Mouse (Mus musculus): ENCODE data around the gene Col28a1. TPM values are rescaled to one million over a fixed set of nuclear protein-coding genes. Genes with fewer than 3 reads are reported as not detected.

The Col28a1 gene
- polyA plus RNA-seq, 1 experiment = 0.52 TPM

DNA sequence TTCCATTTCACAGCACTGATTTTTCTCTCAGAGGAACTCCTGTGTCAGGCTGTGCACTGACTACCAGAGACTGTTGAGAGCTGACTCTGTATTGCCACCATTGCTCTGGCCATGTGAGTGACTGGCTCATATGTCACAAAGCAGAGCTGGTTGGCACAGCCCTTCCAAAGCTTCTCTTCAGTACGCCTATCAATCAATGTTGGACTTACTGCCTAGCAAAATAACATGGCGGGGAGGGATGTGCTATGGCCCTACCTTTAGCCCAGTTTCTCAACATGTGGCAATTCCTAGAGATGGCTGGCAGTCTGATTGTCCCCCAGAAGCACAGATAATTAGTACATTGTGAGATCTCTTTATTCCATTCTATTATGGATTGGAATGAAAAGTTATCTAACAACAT lies 109.2 kb downstream of the Col28a1 start:
- TF ChIP-seq CTCF (IDR thresholded peaks at IDR 0.05; ENCODE audit: borderline replicate concordance, insufficient read depth, low read depth, low read length) (no peak), POLR2A (IDR thresholded peaks at IDR 0.05; ENCODE audit: borderline replicate concordance, insufficient read depth, low read length) (no peak)
- no peak for DNase-seq
- 92% methylated on average over 2 of the region's 2 CpGs for WGBS
- H3K4me1 ChIP-seq (ENCODE audit: control insufficient read depth, insufficient read depth, low read length) = peaks cover 2% of the 10 kb centered on the region; the same call in 1 of the 2 replicates
- no peak overlapping the region for H3K27ac ChIP-seq (ENCODE audit: insufficient read depth, low read length)
- no peak overlapping the region for H3K4me3 ChIP-seq (replicated peaks; ENCODE audit: insufficient read depth, low read depth, low read length)
- no peaks in the 10 kb centered on the region for H3K27me3 ChIP-seq (ENCODE audit: control insufficient read depth, insufficient read depth, low read length)

DNA sequence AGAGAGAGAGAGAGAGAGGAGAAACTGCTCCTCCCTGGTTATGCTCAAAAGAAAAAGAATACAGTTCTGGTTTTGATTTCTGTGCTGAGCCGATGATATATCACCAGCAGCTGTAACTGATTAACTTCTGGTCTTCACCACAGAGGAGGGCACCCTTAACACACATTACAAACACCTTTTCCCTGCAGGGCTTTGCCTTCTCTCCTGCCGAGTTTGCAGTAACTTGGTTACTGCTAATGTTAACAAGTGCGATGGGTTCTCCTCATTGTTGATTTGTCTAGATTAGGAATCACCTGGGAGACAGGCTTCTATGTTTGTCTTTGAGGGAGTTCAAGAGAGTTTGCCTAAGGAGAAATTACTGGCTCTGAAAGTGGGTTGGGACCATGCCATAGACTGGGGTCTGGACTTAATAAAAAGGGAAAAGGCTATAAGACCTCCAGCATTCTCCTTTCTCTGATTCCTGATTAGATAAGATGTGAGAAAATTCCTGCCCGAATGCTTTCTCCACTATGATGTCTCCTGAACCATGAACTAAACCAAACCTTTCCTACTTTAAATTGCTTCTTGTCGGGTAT lies 114.8 kb downstream of the Col28a1 start:
- WGBS = 83% methylated on average over 5 of the region's 5 CpGs
- Histone ChIP-seq H3K27ac (ENCODE audit: insufficient read depth, low read length) (no peak overlapping the region), H3K4me3 (replicated peaks; ENCODE audit: insufficient read depth, low read depth, low read length) (no peak overlapping the region), H3K4me1 (ENCODE audit: control insufficient read depth, insufficient read depth, low read length) (no peaks in the 10 kb centered on the region), H3K27me3 (ENCODE audit: control insufficient read depth, insufficient read depth, low read length) (no peaks in the 10 kb centered on the region)
- no peak for DNase-seq
- TF ChIP-seq POLR2A (IDR thresholded peaks at IDR 0.05; ENCODE audit: borderline replicate concordance, insufficient read depth, low read length) = no peak
- TF ChIP-seq CTCF (IDR thresholded peaks at IDR 0.05; ENCODE audit: borderline replicate concordance, insufficient read depth, low read depth, low read length) = no peak

DNA sequence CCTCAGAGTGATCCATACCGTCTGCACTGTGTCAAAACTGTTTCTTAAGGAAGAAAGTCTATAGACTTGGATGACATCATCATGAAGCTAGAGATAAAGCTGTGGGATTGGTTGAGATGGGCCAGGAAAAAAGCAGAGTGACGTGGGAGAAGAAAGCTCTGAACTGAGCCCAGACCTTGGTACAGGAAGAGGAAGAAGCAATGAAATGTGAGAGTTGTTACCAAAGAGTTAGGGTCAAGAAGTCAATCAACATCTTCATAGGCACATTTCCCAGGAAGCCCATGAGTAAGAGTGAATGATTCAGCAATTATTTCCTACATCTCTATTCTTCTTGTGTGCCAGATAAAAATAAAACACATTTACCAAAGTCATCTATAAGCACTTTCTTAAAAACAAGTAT lies 117.5 kb downstream of the Col28a1 start:
- Histone ChIP-seq H3K27ac (ENCODE audit: insufficient read depth, low read length) (no peak overlapping the region), H3K4me1 (ENCODE audit: control insufficient read depth, insufficient read depth, low read length) (no peaks in the 10 kb centered on the region), H3K4me3 (replicated peaks; ENCODE audit: insufficient read depth, low read depth, low read length) (no peak overlapping the region), H3K27me3 (ENCODE audit: control insufficient read depth, insufficient read depth, low read length) (no peaks in the 10 kb centered on the region)
- 88% methylated on average over 2 of the region's 2 CpGs for WGBS
- TF ChIP-seq POLR2A (IDR thresholded peaks at IDR 0.05; ENCODE audit: borderline replicate concordance, insufficient read depth, low read length) (no peak), CTCF (IDR thresholded peaks at IDR 0.05; ENCODE audit: borderline replicate concordance, insufficient read depth, low read depth, low read length) (no peak)
- no peak for DNase-seq

DNA sequence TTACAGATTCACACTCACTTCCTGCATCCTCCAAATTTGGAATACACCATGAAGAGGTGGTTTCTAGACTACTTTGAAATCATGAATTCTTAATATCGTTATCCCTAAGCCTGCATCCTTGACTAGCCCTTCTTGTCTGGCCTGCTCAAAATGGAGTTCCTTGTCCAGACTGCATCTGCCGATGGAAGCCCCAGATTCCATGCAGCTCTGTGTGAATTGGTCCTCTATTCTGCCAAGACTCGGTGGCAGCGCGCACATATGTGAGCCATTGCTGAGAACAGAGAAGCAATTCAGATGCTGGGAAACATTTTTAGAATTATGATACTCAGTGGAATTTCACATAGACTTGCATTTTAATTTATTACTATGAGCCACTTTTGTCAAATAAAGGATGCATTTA lies 123.4 kb downstream of the Col28a1 start:
- 78% methylated on average over 5 of the region's 5 CpGs for WGBS
- Histone ChIP-seq H3K4me1 (ENCODE audit: control insufficient read depth, insufficient read depth, low read length) (no peaks in the 10 kb centered on the region), H3K27ac (ENCODE audit: insufficient read depth, low read length) (no peak overlapping the region), H3K27me3 (ENCODE audit: control insufficient read depth, insufficient read depth, low read length) (no peaks in the 10 kb centered on the region), H3K4me3 (replicated peaks; ENCODE audit: insufficient read depth, low read depth, low read length) (no peak overlapping the region)
- no peak for DNase-seq
- no peak for TF ChIP-seq CTCF (IDR thresholded peaks at IDR 0.05; ENCODE audit: borderline replicate concordance, insufficient read depth, low read depth, low read length)
- TF ChIP-seq POLR2A (IDR thresholded peaks at IDR 0.05; ENCODE audit: borderline replicate concordance, insufficient read depth, low read length) = no peak

DNA sequence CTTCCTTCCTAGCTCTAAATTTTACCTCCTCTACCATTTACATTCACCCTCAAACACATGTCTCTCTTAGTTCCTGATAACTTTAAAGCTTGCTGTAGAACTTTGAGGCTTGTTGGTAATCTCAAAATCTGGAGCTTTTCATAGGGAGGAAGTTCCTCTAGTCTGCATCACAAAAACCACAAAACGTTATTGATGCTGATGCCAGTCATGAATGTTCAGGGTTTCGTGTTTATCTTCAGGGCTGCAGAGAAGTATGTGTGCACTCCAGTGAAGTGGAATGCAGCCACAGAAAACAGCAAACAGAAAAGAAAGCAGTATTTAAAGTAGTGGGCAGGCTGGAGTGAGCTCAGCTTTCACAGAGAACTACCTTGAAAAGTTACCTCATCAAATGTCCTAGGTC lies 124.0 kb downstream of the Col28a1 start:
- no peak overlapping the region for H3K4me3 ChIP-seq (replicated peaks; ENCODE audit: insufficient read depth, low read depth, low read length)
- 86% methylated on average over 2 of the region's 2 CpGs for WGBS
- no peak for TF ChIP-seq CTCF (IDR thresholded peaks at IDR 0.05; ENCODE audit: borderline replicate concordance, insufficient read depth, low read depth, low read length)

DNA sequence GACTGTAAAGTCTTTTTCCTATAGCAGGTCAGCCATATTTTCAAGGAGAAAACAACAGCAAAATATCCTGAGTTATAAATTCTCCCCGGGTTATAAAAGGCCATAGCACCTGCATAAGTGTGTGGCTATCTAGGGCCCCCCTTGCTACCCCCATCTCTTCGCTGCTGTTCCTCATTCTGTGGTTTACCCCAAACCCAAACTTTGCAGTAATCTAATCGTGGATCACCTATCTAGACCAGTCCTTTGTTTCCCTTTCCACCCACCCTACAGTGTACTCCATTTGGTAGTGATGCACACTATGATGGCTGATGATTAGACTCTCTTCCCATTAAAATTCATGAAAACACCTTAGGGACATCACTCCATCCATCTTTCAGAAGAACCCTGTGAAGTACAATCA lies 125.3 kb downstream of the Col28a1 start:
- Histone ChIP-seq H3K4me1 (ENCODE audit: control insufficient read depth, insufficient read depth, low read length) (no peaks in the 10 kb centered on the region), H3K4me3 (replicated peaks; ENCODE audit: insufficient read depth, low read depth, low read length) (no peak overlapping the region), H3K27me3 (ENCODE audit: control insufficient read depth, insufficient read depth, low read length) (no peaks in the 10 kb centered on the region), H3K27ac (ENCODE audit: insufficient read depth, low read length) (no peak overlapping the region)
- no peak for DNase-seq
- TF ChIP-seq POLR2A (IDR thresholded peaks at IDR 0.05; ENCODE audit: borderline replicate concordance, insufficient read depth, low read length) (no peak), CTCF (IDR thresholded peaks at IDR 0.05; ENCODE audit: borderline replicate concordance, insufficient read depth, low read depth, low read length) (no peak)
- WGBS = 97% methylated on average over 3 of the region's 3 CpGs

More for the DNA sequence above, 124.0 kb downstream of the Col28a1 start:
- no peak overlapping the region for H3K27ac ChIP-seq (ENCODE audit: insufficient read depth, low read length)
- no peaks in the 10 kb centered on the region for H3K27me3 ChIP-seq (ENCODE audit: control insufficient read depth, insufficient read depth, low read length)
- no peak for DNase-seq
- H3K4me1 ChIP-seq (ENCODE audit: control insufficient read depth, insufficient read depth, low read length) = no peaks in the 10 kb centered on the region

DNA sequence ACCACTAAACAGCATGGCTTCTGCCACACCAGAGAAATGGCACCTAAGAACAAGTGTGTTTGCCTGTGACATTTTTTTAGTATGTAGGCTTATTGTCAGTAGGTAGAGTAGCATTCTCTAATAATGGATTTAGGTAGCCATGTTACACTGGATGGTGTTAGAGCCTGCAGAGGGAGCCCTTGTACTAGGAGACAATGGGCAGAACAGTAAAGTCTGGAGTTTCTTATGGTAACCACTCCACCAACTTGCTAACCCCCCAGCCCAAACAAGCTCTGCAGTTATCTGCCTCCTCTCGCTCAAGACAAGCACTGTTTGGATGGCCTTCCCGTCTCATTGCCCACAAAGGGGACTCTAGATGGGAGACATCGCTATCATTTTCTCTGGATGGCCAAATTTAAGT lies 126.2 kb downstream of the Col28a1 start:
- no peaks in the 10 kb centered on the region for H3K27me3 ChIP-seq (ENCODE audit: control insufficient read depth, insufficient read depth, low read length)
- TF ChIP-seq POLR2A (IDR thresholded peaks at IDR 0.05; ENCODE audit: borderline replicate concordance, insufficient read depth, low read length) (no peak), CTCF (IDR thresholded peaks at IDR 0.05; ENCODE audit: borderline replicate concordance, insufficient read depth, low read depth, low read length) (peak; percentile 46; the same call in 1 of the 2 replicates)
- 53% methylated on average over 3 of the region's 3 CpGs for WGBS
- H3K4me1 ChIP-seq (ENCODE audit: control insufficient read depth, insufficient read depth, low read length) = no peaks in the 10 kb centered on the region
- no peak overlapping the region for H3K4me3 ChIP-seq (replicated peaks; ENCODE audit: insufficient read depth, low read depth, low read length)
- no peak overlapping the region for H3K27ac ChIP-seq (ENCODE audit: insufficient read depth, low read length)
- peak; percentile 24 to 37 for DNase-seq

DNA sequence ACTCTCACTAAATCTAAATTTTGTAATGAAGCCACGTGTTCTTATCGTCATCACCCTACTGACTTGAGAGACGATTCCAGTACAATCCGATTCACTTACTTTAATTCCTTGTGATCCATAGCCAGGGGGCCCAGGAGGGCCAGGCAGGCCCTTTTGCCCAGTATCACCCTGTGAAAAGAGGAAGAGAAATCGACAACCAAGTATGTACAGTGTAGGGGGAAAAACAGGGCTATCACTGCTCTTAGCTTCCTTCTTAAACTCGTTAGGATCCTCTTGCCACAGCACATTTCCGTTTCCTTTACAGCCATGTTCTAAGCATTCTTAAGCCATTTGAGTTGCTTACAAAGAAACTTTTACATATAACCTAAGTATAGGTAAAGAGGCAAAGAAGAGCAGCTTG lies 133.2 kb downstream of the Col28a1 start:
- 87% methylated on average over 7 of the region's 7 CpGs for whole genome bisulfite sequencing
- no peak overlapping the region for H3K4me3 ChIP-seq (replicated peaks; ENCODE audit: insufficient read depth, low read depth, low read length)
- H3K27ac ChIP-seq (ENCODE audit: insufficient read depth, low read length) = no peak overlapping the region
- no peaks in the 10 kb centered on the region for H3K27me3 ChIP-seq (ENCODE audit: control insufficient read depth, insufficient read depth, low read length)
- DNase-seq = no peak
- H3K4me1 ChIP-seq (ENCODE audit: control insufficient read depth, insufficient read depth, low read length) = no peaks in the 10 kb centered on the region
- no peak for TF ChIP-seq CTCF (IDR thresholded peaks at IDR 0.05; ENCODE audit: borderline replicate concordance, insufficient read depth, low read depth, low read length)
- no peak for TF ChIP-seq POLR2A (IDR thresholded peaks at IDR 0.05; ENCODE audit: borderline replicate concordance, insufficient read depth, low read length)
